Mouse (Mus musculus): ENCODE data around the gene Cdk15. TPM values are rescaled to one million over a fixed set of nuclear protein-coding genes. Genes with fewer than 3 reads are reported as not detected.

Gene Cdk15
- total RNA-seq (2021), result under 1 TPM; 0.58 to 0.68 TPM
- long read RNA-seq, experiment 1, partial matches to known transcripts, result 0 of 2 reads
- long read RNA-seq, experiment 1, other reads (novel, unspliced or antisense), result 1 of 2 reads
- long read RNA-seq, experiment 2, result 0 reads

DNA sequence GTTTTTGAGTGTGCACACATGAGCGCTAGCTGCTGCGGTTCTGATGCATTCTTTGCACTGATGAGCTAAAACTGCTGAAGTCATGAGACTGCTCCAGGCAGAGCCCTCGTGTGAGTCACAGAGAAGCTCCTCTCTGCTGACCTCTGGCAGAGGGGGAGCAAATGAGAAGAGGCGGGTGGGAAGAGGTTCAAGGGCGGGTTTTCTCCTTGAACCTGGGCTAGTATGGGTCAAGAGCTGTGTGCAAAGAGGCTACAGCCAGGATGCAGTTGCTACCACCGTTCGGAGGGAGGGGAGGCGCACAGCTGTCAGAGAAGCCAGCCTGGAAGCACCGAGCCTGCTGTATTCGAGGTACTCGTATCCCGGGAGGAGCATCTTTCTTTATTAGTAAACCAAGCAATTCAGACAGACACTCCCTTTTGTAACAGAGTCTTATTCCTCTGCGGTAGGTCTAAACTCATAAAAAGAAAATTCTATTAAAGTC lies at the start of gene Cdk15:
TSS of gene Cdk15 (plus strand) at position 156 of the 481 bp plus-strand sequence.
- intact Hi-C loops (cut with DNase I), result no loop called here
- Histone ChIP-seq H3K27ac (no peak within 1 kb of the TSS), H3K4me3 (no peak within 1 kb of the TSS)
- DNase-seq (ENCODE audit: extremely low spot score in 1 of 2, low spot score in 2 of 2), result no peak
- TF ChIP-seq CTCF (IDR thresholded peaks at IDR 0.05), result no peak

DNA sequence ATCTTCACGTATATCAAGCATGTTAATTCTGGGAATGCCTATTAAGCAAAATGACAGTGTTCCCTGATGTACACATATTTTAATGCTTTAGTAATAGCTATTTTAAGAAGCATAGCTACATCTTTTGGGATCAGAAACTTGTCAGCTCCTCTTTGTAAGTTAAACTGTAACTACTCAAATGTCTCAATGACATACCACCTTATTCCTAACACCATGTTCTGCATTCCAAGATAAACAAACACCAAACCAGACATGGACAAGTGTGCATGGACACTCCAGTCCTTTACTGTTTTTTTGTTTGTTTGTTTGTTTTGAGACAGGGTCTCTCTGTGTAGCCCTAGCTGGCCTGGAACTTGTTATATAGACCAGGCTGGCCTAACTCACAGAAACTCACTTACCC lies 48.4 kb upstream of the Cdk15 start:
- intact Hi-C loops (cut with DNase I), result no loop called here
- no peak overlapping the region for H3K4me3 ChIP-seq
- no peak for TF ChIP-seq CTCF (IDR thresholded peaks at IDR 0.05)
- no peak for DNase-seq (ENCODE audit: extremely low spot score in 1 of 2, low spot score in 2 of 2)
- no peak overlapping the region for H3K27ac ChIP-seq

DNA sequence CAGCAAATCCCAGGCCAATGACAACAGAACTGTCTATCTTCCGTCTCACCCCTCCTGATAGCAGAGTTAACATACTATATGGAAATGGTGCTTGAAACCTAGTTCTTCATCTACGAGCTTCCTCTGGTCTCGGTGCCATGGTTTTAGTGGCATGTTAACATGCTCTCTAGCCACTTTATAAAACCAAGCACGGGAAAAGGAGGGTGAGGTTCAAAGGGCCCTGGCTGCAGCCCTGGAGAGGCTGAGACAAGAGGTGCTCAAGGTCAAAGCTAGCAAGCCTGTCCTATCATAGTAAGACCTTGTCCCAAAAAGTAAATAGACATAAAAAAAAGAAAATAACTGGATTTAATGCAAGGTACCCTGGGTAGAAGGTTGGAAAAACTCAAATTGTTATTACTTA lies 45.1 kb upstream of the Cdk15 start:
- intact Hi-C loops (cut with DNase I), result no loop called here
- Histone ChIP-seq H3K27ac (no peak overlapping the region), H3K4me3 (no peak overlapping the region)
- no peak for TF ChIP-seq CTCF (IDR thresholded peaks at IDR 0.05)
- DNase-seq (ENCODE audit: extremely low spot score in 1 of 2, low spot score in 2 of 2), result no peak

DNA sequence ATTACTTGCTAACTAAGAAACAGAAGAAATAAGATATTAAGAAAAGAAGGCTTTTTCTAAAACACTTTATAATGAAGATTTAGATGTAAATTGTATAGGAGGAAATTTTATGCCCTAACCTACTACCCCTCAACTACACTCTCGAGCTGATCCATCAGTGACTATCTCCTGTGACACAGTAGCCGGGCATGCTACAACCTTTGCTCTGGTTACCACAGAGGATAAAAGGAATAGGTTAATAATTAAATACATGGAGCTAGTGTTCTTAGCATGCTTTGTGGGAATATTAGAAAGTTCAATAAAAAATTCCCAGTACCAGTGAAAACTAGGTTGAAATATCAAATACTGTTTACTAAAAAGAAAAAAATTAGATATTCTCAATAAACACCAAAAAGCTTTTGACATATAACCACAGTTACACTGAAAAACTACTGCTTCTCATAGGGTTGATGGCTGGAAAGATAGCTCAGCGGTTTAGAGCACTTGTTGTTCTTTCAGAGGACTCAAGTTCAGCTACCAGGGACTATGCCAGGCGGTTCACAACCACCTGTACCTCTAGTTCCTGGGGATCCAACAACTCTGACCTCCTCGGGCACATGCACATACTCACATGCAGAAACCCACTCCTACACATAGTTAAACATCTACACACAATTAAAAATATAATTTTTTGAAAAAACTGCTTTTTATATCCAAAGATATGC lies 44.5 kb upstream of the Cdk15 start:
- H3K27ac ChIP-seq, result no peak overlapping the region
- H3K4me3 ChIP-seq, result no peak overlapping the region
- intact Hi-C loops (cut with DNase I), result no loop called here
- no peak for TF ChIP-seq CTCF (IDR thresholded peaks at IDR 0.05)
- no peak for DNase-seq (ENCODE audit: extremely low spot score in 1 of 2, low spot score in 2 of 2)

DNA sequence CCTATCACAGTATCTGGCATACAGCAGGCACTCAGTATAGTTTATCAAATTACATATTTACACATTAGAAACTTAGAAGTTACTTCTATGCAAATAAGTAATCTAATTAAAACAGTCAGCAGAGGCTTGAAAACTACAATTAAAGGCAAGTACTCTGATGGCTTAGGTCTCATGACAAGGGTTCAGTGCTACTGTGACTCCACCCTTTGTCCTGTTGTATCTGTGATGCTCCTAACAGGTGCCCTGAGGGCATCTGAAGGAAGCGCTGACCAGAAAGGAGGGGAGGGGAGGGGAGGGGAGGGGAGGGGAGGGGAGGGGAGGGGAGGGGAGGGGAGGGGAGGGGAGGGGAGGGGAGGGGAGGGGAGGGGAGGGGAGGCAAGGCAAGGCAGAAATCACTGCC lies 43.8 kb upstream of the Cdk15 start:
- no peak for DNase-seq (ENCODE audit: extremely low spot score in 1 of 2, low spot score in 2 of 2)
- intact Hi-C loops (cut with DNase I), result no loop called here
- no peak overlapping the region for H3K4me3 ChIP-seq
- H3K27ac ChIP-seq, result no peak overlapping the region
- TF ChIP-seq CTCF (IDR thresholded peaks at IDR 0.05), result no peak

DNA sequence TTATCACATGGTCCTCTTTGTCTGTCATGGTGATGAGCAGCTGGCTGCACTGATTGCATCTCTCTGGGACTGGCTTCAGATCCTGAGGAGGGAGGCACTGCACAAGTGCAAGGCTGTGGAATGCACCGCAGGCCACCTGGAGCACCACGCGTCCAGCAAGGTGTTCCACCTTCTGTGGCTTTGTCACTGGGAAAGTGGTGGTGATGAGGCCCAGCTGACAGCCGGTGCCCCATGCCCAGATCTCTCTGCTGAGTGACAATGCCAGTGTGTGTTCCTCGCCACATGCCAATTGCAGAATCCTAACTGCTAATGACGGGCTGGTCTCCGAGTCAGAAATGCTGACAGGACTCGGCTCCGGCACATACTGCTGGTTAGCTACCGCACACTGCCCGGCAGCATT lies 41.3 kb upstream of the Cdk15 start:
- no peak overlapping the region for H3K27ac ChIP-seq
- intact Hi-C loops (cut with DNase I), result no loop called here
- no peak for TF ChIP-seq CTCF (IDR thresholded peaks at IDR 0.05)
- no peak overlapping the region for H3K4me3 ChIP-seq
- DNase-seq (ENCODE audit: extremely low spot score in 1 of 2, low spot score in 2 of 2), result no peak

DNA sequence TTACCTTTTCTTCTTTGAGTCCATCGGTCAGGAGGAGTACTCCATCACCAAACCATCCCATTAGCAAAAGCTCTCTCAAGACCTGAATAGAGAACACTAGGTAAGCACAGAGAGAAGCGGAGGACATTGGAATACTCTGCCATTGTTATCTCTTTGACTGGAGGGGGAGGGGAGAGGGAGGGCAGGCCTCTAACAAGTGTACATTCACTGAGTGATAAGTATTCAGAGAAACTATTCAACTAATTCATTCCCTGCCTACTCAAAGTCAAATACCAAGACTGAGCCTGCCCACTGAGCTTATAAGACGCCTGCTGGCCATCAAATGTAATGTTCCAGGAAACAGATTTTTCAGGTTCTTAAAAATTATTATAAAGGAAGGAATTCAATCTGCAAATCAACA lies 36.3 kb upstream of the Cdk15 start:
- intact Hi-C loops (cut with DNase I), result no loop called here
- TF ChIP-seq CTCF (IDR thresholded peaks at IDR 0.05), result no peak; the same call in none of the 2 replicates
- Histone ChIP-seq H3K27ac (no peak overlapping the region), H3K4me3 (no peak overlapping the region)
- DNase-seq (ENCODE audit: extremely low spot score in 1 of 2, low spot score in 2 of 2), result no peak

DNA sequence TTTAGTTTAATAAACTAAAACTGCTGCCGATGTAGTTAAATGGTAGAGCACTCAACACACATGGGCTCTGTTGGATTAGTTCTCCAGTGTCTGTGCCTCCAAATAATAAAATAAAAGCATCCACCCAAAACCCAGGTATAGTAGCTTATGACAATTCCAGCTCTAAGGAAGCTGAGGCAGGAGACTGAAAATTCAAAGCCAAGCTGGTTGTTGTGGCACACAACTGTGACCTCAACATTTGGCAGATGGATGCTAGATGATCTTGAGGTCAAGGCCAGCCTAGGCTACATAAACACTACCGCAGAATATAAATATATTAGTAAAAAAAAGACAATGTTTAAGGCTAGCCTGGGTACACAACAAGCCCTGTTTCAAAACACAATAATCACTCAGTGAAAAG lies 35.1 kb upstream of the Cdk15 start:
- TF ChIP-seq CTCF (IDR thresholded peaks at IDR 0.05), result no peak
- no peak for DNase-seq (ENCODE audit: extremely low spot score in 1 of 2, low spot score in 2 of 2)
- no peak overlapping the region for H3K27ac ChIP-seq
- H3K4me3 ChIP-seq, result no peak overlapping the region
- intact Hi-C loops (cut with DNase I), result no loop called here

DNA sequence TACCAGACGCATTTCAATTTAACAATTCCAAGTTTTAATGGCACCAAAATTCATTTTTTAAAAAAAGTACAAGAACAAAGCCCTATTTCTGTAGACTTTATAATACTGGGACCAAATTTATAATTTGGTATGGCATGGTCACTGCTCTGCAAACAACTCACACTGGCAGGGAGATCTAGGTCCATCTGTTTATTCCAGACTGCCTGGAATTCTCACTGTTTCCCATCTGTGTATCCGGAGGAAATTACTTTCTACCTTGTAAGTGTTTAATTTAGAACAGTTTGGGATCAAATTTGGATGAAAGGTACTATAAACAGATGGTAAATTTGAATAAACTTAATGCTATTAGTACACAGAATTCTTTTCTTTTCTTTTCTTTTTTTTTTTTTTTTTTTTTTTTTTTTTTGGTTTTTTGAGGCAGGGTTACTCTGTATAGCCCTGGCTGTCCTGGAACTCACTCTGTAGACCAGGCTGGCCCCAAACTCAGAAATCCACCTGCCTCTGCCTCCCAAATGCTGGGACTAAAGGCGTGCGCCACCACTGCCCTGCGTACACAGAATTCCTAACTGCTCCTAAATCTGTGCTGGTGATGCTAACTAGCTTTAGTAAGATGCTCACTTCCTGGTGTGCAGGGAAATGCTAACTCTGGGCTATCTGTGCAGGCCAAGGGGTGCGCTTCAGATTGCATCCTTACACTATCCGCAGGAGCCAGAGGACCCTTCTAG lies 34.4 kb upstream of the Cdk15 start:
- no peak for TF ChIP-seq CTCF (IDR thresholded peaks at IDR 0.05)
- Histone ChIP-seq H3K4me3 (no peak overlapping the region), H3K27ac (no peak overlapping the region)
- DNase-seq (ENCODE audit: extremely low spot score in 1 of 2, low spot score in 2 of 2), result no peak
- intact Hi-C loops (cut with DNase I), result no loop called here

DNA sequence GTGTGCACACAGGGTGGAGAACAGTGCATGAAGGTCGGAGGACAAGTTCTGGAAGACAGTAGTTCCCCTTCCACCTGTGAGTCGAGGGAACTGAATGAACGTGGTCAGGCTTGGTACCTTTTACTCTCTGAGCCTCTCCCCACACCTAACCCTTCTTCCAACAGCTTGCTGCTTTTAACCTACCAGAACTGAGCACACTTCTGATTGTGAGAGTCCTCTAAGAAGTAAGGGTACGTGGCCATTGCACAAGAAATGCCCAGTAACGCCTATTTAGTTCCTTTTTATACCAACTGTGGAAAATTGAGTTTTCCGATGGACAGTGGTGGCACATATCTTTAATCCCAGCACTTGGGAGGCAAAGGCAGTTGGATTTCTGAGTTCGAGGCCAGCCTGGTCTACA lies 28.2 kb upstream of the Cdk15 start:
- no peak for TF ChIP-seq CTCF (IDR thresholded peaks at IDR 0.05)
- no peak for DNase-seq (ENCODE audit: extremely low spot score in 1 of 2, low spot score in 2 of 2)
- Histone ChIP-seq H3K27ac (no peak overlapping the region), H3K4me3 (no peak overlapping the region)
- intact Hi-C loops (cut with DNase I), result no loop called here

DNA sequence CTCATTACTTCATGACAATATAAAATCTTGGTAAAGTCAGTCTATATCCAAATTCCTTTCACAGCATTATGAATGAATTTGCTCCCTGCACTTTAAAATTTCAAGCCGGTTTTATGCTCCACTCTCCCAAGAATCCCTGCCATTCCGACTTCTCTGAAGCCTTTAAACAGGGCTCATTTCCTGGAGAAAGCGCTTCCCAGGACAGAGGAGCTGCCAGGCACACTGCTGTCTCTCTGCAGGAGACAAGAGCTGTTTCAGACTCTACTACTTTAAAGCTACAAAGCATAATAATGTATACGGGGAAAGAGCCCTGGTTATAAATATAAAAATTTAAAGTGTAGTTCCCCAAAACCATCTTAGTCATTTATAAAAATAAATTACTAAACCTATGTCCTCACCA lies 27.5 kb upstream of the Cdk15 start:
- intact Hi-C loops (cut with DNase I), result no loop called here
- no peak overlapping the region for H3K27ac ChIP-seq
- DNase-seq (ENCODE audit: extremely low spot score in 1 of 2, low spot score in 2 of 2), result no peak
- no peak overlapping the region for H3K4me3 ChIP-seq
- TF ChIP-seq CTCF (IDR thresholded peaks at IDR 0.05), result no peak

DNA sequence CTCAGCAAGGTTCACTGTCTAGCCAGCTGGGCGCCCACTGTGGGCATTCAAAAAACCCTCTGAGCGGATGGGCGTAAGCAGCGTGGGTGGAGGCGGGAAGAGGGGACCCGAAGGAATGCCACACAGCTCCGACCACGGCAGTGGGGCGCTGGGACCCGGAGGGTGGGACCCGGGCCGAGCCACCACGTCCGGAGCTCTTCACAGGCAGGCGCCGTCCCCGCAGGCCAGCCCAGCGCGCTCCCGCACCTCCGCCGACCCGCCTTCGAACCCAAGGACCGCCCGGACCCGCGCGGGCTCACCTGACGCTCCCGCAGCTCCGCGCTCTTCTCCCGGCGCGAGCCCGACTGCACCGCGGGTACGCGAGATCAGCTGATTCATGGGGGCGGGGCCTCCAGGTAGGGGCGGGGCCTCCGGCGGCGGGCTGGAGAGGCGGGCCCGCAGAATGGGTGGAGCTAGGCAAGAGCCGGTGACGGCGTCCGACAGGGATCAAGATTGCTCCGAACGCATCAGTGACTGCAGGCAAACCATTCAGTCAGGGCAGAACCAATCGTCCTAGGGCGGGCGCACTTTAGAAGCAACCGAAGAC lies 19.8 kb upstream of the Cdk15 start, which contains the start of gene Als2:
TSS of gene Als2 (minus strand) at position 376 of the 586 bp plus-strand sequence.
- DNase-seq (ENCODE audit: extremely low spot score in 1 of 2, low spot score in 2 of 2), result peak; percentile 98 to 99
- H3K4me3 ChIP-seq, result peak within 1 kb of the TSS; percentile 100
- intact Hi-C loops (cut with DNase I), result loop anchor here (5.0 to 10.0 kb wide), 3 partner anchors 115 to 232 kb away; partner anchors contain the start of gene Tmem237
- H3K27ac ChIP-seq, result peak within 1 kb of the TSS; percentile 93
- no peak for TF ChIP-seq CTCF (IDR thresholded peaks at IDR 0.05)

Measured in left cerebral cortex, adult 2 months (tissue).